Mouse (Mus musculus): ENCODE measurements around the gene Lipa. TPM values are rescaled to one million over a fixed set of nuclear protein-coding genes. Genes with fewer than 3 reads are reported as not detected.

The Lipa gene
- polyA plus RNA-seq, 1 experiment: 8.8 TPM

- Histone ChIP-seq H3K36me3 (ENCODE audit: control insufficient read depth, insufficient read depth) (no peaks in the 10 kb centered on the region), H3K79me2 (ENCODE audit: control insufficient read depth, insufficient read depth) (no peaks in the 10 kb centered on the region), H3K27me3 (ENCODE audit: control insufficient read depth, insufficient read depth, insufficient read length) (no peaks in the 10 kb centered on the region), H3K4me3 (ENCODE audit: insufficient read depth, poor library complexity, severe bottlenecking) (no peak overlapping the region), H3ac (ENCODE audit: control insufficient read depth, insufficient read length, low read depth) (no peak overlapping the region), H3K79me3 (ENCODE audit: low read depth) (no peaks in the 10 kb centered on the region)
- TF ChIP-seq MYOG (IDR thresholded peaks at IDR 0.05; ENCODE audit: control insufficient read depth, extremely low read depth, insufficient read length): no peak
- no peak for TF ChIP-seq MAX (IDR thresholded peaks at IDR 0.05)
- TF ChIP-seq CEBPB (IDR thresholded peaks at IDR 0.05; ENCODE audit: low read depth): no peak
- no peak for TF ChIP-seq CTCF (IDR thresholded peaks at IDR 0.05; ENCODE audit: control insufficient read depth, insufficient read depth, insufficient read length)
- TF ChIP-seq USF1 (IDR thresholded peaks at IDR 0.05; ENCODE audit: low read depth): no peak
- no peak for TF ChIP-seq FOSL1 (IDR thresholded peaks at IDR 0.05; ENCODE audit: insufficient read depth, low read length, poor library complexity, severe bottlenecking)
Observed at GRCm38 (mm10) chr19:34532061-34532751, 4.9 kb upstream of the Lipa start.

- TF ChIP-seq MYOD1 (IDR thresholded peaks at IDR 0.05; ENCODE audit: control insufficient read depth, insufficient read length, low read depth) (no peak), MAX (IDR thresholded peaks at IDR 0.05) (no peak), CEBPB (IDR thresholded peaks at IDR 0.05; ENCODE audit: low read depth) (no peak), CTCF (IDR thresholded peaks at IDR 0.05; ENCODE audit: control insufficient read depth, insufficient read depth, insufficient read length) (no peak), FOSL1 (IDR thresholded peaks at IDR 0.05; ENCODE audit: insufficient read depth, low read length, poor library complexity, severe bottlenecking) (no peak), MYOG (IDR thresholded peaks at IDR 0.05; ENCODE audit: control insufficient read depth, extremely low read depth, insufficient read length) (no peak), USF1 (IDR thresholded peaks at IDR 0.05; ENCODE audit: low read depth) (no peak)
- Histone ChIP-seq H3ac (ENCODE audit: control insufficient read depth, insufficient read length, low read depth) (no peak overlapping the region), H3K79me2 (ENCODE audit: control insufficient read depth, insufficient read depth) (no peaks in the 10 kb centered on the region), H3K27me3 (ENCODE audit: control insufficient read depth, insufficient read depth, insufficient read length) (no peaks in the 10 kb centered on the region), H3K79me3 (ENCODE audit: low read depth) (no peaks in the 10 kb centered on the region), H3K36me3 (ENCODE audit: control insufficient read depth, insufficient read depth) (no peaks in the 10 kb centered on the region), H3K4me3 (ENCODE audit: insufficient read depth, poor library complexity, severe bottlenecking) (peak overlapping the region; percentile 46)
Observed at GRCm38 (mm10) chr19:34526321-34526923, 852 bp downstream of the Lipa start.

- Histone ChIP-seq H3ac (ENCODE audit: control insufficient read depth, insufficient read length, low read depth) (no peak overlapping the region), H3K79me3 (ENCODE audit: low read depth) (no peaks in the 10 kb centered on the region), H3K4me3 (ENCODE audit: insufficient read depth, poor library complexity, severe bottlenecking) (no peak overlapping the region), H3K27me3 (ENCODE audit: control insufficient read depth, insufficient read depth, insufficient read length) (no peaks in the 10 kb centered on the region), H3K79me2 (ENCODE audit: control insufficient read depth, insufficient read depth) (no peaks in the 10 kb centered on the region), H3K36me3 (ENCODE audit: control insufficient read depth, insufficient read depth) (no peaks in the 10 kb centered on the region)
- TF ChIP-seq MAX (IDR thresholded peaks at IDR 0.05): no peak
- TF ChIP-seq MYOG (IDR thresholded peaks at IDR 0.05; ENCODE audit: control insufficient read depth, extremely low read depth, insufficient read length): no peak
- TF ChIP-seq CEBPB (IDR thresholded peaks at IDR 0.05; ENCODE audit: low read depth): no peak
- TF ChIP-seq USF1 (IDR thresholded peaks at IDR 0.05; ENCODE audit: low read depth): no peak
- no peak for TF ChIP-seq FOSL1 (IDR thresholded peaks at IDR 0.05; ENCODE audit: insufficient read depth, low read length, poor library complexity, severe bottlenecking)
- no peak for TF ChIP-seq CTCF (IDR thresholded peaks at IDR 0.05; ENCODE audit: control insufficient read depth, insufficient read depth, insufficient read length)
- no peak for TF ChIP-seq MYOD1 (IDR thresholded peaks at IDR 0.05; ENCODE audit: control insufficient read depth, insufficient read length, low read depth)
Observed at GRCm38 (mm10) chr19:34524646-34525045, 2.6 kb downstream of the Lipa start.

GRCm38 (mm10) chr19:34523106-34523725 is 4.1 kb downstream of the Lipa start:
- no peak overlapping the region for H3ac ChIP-seq (ENCODE audit: control insufficient read depth, insufficient read length, low read depth)
- H3K27me3 ChIP-seq (ENCODE audit: control insufficient read depth, insufficient read depth, insufficient read length): no peaks in the 10 kb centered on the region
- H3K36me3 ChIP-seq (ENCODE audit: control insufficient read depth, insufficient read depth): no peaks in the 10 kb centered on the region
- TF ChIP-seq MYOG (IDR thresholded peaks at IDR 0.05; ENCODE audit: control insufficient read depth, extremely low read depth, insufficient read length) (no peak), CEBPB (IDR thresholded peaks at IDR 0.05; ENCODE audit: low read depth) (no peak), MAX (IDR thresholded peaks at IDR 0.05) (no peak), MYOD1 (IDR thresholded peaks at IDR 0.05; ENCODE audit: control insufficient read depth, insufficient read length, low read depth) (no peak), USF1 (IDR thresholded peaks at IDR 0.05; ENCODE audit: low read depth) (no peak)
- H3K79me2 ChIP-seq (ENCODE audit: control insufficient read depth, insufficient read depth): no peaks in the 10 kb centered on the region
- no peaks in the 10 kb centered on the region for H3K79me3 ChIP-seq (ENCODE audit: low read depth)
- no peak overlapping the region for H3K4me3 ChIP-seq (ENCODE audit: insufficient read depth, poor library complexity, severe bottlenecking)

- no peak for TF ChIP-seq CTCF (IDR thresholded peaks at IDR 0.05; ENCODE audit: control insufficient read depth, insufficient read depth, insufficient read length)
- no peak for TF ChIP-seq MYOD1 (IDR thresholded peaks at IDR 0.05; ENCODE audit: control insufficient read depth, insufficient read length, low read depth)
- no peak for TF ChIP-seq CEBPB (IDR thresholded peaks at IDR 0.05; ENCODE audit: low read depth)
- no peak for TF ChIP-seq MAX (IDR thresholded peaks at IDR 0.05)
- no peak for TF ChIP-seq MYOG (IDR thresholded peaks at IDR 0.05; ENCODE audit: control insufficient read depth, extremely low read depth, insufficient read length)
Observed at GRCm38 (mm10) chr19:34521978-34522377, 5.3 kb downstream of the Lipa start.

More at GRCm38 (mm10) chr19:34521978-34522377, 5.3 kb downstream of the Lipa start:
- no peaks in the 10 kb centered on the region for H3K79me3 ChIP-seq (ENCODE audit: low read depth)
- H3K27me3 ChIP-seq (ENCODE audit: control insufficient read depth, insufficient read depth, insufficient read length): no peaks in the 10 kb centered on the region
- no peak overlapping the region for H3K4me3 ChIP-seq (ENCODE audit: insufficient read depth, poor library complexity, severe bottlenecking)
- H3K36me3 ChIP-seq (ENCODE audit: control insufficient read depth, insufficient read depth): no peaks in the 10 kb centered on the region
- H3K79me2 ChIP-seq (ENCODE audit: control insufficient read depth, insufficient read depth): no peaks in the 10 kb centered on the region
- no peak overlapping the region for H3ac ChIP-seq (ENCODE audit: control insufficient read depth, insufficient read length, low read depth)
